Mouse (Mus musculus): ENCODE results near the gene Crisp2. TPM values are rescaled to one million over a fixed set of nuclear protein-coding genes. Genes with fewer than 3 reads are reported as not detected.

The Crisp2 gene
- under 1 TPM in 1 of 2 experiments, not detected in 1; 0.26 TPM for total RNA-seq (2021)
- long read RNA-seq, experiment 1, result 0 reads
- long read RNA-seq, experiment 2, result 0 reads

DNA sequence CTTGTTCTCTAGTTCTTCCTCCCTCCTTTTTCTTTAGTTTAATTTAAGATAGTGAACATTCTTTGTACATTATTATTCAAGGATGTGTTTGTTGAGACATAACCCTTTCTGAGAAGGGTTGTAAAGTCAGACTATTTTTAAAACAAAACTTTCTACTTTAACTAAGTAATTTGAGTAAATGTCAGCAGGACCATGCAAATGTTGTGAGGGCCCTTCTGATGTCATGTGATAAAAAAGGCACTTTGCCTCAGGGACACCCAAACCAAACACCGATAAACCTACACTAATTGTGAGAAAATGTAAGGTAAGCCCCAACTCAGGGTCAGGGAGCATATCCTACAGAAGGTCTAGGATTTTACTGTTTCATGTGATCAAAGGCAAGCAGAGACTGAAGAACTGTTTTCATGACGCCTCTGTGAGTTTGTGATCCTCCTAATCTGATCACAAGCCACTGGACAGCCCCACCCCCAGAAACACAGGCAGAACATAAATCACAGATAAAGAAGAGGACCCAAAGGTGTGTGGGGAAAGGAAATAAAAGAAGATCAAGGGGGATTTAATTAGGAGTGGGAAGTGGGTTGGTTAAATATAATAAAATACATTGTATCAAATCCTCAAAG lies at the start of gene Crisp2:
TSS of gene Crisp2 (minus strand) at position 51 of the 620 bp plus-strand sequence.
- no peak for DNase-seq

DNA sequence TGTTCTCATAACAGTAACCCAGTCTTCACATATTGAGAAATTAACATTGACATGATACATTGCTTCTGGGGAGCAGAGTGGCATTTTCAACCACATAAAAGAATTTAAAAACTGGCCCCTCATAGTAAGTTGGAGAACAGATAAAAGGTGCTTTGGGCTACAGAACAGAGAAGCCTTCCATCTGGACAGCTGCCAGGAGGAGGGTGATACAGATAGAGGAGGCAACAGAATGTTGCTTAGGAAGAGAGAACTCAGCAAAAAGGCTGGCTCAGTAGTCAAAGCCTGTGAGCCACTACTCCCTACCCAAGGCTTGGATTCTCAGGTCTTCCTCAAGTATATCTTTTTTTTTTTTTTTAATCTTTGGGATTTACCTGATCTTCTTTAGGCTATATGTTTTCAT lies 48.3 kb upstream of the Crisp2 start:
- DNase-seq, result peak in 1 of 2 experiments; percentile 17

DNA sequence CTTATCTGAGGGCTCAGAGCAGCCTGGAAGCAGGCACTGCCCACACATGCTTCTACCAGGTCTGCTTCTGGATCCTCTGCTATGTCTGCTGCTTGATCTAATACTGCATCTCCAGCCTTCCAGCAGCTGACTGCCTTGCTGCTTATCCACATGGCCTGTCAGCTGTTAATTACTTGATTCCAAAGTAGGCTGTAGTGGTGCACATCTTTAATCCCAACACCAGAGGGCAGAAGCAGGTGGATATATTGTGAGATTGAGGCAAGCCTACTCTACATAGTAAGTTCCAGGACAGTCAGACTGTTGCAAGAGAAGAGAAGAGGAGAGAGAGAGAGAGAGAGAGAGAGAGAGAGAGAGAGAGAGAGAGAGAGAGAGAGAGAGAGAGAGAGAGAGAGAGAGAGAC lies 30.5 kb upstream of the Crisp2 start:
- DNase-seq, result no peak

DNA sequence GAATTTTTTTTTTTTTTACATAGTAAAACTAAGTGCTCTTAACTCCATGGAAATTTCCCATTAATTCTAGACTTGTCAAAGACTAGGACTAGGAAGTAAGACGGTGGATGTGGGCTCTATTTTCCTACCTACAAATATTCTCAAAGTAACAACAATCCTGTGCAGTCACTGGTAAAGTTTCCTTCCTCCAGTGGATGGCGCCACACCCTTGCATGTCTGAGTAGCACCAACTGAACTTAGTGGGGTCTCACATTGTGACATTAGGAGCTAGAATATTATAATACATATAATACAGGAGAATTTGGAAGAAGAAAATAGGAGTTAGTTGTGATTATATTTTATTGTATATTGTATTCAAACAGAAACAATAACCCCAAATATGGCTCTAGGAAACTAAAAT lies 25.1 kb upstream of the Crisp2 start:
- DNase-seq, result no peak

DNA sequence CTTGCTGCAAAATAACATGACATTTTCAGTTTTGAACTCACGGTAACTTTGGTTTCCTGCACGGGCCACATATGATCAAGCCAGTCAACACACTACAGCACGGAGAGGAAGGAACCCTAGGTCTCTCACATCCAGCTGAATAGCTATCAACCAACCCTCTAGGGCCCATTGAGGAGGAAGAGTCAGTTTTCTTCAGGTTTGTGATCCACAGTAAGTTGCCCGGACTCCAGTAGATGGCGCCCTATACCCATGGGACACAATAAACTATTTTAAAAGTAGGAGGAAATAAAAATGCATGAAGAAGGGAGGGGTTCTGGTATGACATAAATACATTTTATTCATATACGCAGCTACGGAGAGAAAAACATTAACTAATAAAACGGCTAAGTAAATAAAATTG lies 17.7 kb upstream of the Crisp2 start:
- DNase-seq, result peak; percentile 37 to 46

DNA sequence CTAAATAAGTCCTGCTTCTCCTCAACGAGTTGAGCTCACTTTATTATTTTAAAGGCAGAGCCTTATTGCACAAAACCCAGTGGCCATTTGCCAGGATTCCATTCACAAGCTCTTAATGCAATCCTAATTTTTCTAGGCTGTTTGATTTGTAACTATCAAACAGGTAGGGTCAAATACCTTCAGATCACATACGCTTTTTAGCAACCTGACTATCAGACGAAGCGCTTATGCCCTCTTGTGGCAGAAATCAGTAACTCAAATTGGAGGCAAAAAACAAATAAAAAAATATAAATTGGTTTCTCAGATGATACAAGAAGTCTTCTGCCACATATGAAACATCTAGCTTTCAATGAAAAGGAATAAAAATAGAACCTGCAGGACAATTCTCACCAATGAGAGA lies 17.0 kb upstream of the Crisp2 start:
- no peak for DNase-seq

DNA sequence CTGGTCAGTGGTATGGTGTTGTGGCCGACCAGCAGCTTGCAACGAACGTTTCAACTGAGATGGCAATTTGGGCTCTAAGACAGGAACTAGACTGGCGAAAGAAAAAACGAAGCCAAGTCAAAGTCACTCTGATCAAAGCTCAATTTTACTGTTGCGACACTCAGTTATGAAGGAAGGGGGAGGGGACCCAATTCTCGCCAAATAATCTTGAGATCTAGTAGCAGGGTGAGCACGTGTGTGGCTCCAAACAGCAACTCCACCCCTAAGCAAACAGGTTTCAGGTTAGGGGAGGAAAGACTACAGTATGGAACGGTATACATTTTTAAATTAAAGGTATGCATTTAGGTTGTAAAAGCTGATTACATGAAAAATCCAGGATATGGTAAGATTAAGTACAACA lies 14.7 kb upstream of the Crisp2 start:
- DNase-seq, result no peak

DNA sequence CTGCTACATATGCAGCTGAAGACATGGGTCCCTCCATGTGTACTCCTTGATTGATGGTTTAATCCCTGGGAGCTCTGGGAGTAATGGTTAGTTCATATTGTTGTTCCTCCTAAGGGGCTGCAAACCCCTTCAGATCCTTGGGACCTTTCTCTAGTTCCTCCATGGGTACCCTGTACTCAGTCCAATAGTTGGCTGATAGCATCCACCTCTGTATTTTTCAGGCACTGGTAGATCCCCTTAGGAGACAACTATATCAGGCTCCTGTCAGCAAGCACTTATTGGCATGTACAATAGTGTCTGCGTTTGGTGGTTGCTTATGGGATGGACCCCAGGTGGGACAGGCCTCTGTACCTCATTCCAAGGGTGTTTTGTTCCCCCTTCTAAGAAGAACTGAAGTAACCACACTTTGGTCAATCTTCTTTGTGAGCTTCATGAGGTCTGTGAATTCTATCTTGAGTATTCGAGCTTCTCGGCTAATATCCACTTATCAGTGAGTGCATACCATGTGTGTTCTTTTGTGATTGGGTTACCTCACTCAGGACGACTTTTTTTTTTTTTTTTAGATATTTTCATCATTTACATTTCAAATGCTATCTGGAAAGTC lies 10.6 kb upstream of the Crisp2 start:
- no peak for DNase-seq

DNA sequence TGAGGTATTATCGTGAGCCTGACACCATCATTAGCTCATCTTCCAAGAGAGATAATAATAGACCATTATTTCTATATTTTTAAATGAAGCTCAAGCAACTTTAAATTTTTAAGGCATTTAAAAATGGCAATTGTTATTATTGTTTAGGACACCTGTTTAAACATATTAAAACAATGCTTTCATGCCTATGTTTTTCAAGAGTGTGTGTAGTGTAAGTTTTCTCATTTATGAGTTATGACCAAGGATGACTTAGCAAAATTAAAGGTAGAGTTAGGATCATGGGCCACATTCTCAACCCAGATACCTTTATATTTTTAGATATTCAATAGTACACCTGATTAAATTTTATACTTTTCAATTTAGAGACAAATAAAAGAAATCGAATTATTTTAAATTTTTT lies 5.5 kb upstream of the Crisp2 start:
- no peak for DNase-seq

DNA sequence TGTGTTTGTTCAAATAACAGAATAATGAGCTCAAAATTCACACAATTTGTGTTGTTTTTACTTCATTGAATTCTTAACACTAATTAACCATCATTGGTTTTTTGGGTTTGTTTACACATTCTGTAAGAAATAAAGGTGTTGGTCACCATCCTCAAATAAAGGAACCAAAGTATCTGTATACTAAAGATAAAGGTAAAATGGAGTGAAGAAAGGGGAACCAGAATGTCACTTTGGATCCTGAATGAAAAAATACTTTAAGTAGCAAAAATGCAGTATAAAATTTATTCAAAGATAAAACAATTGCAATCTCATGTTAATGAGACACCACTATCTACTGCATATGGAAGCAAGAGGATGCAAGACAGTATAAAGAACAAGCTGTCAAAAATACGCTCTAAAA lies 4.8 kb upstream of the Crisp2 start:
- no peak for DNase-seq

DNA sequence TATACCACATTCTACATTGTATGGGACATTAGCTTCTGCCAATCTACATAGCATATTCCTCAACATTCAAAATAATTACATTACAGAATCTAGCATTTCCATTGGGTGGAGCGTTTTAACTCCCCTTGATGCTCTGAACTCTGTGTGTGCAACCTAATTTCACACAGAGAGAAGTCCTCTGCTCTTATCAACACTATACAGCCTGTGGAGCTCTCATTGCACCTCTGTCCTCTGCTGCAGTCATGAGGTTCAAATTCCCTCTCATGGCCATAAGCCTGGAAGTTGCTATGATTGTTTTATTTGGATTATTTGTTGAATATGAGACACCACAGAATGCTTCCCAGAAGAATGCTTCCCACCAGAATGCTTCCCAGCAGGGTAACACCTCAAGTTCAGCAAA lies 4.1 kb upstream of the Crisp2 start, which contains the start of gene Rhag:
TSS of gene Rhag (plus strand) at position 193 of the 400 bp plus-strand sequence.
- no peak for DNase-seq

DNA sequence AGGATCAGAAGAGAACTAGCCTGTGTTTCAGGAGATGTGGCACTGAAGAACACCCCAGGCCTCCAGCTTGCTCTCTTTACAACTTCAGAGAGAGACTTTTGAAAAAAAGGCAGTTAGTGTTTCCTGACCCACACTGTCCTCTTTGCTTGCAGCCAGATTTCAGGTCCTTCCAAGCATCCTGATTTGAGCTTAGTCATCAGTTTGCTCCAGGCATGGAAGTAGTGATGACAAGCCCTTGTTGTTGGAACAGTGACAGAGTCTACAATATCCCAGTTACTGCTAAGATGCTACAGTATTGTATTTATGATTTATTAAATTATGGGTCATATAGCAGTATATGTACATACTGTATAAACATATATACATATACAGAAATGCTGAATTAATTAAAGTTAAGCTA lies 1.3 kb upstream of the Crisp2 start:
- DNase-seq, result no peak

DNA sequence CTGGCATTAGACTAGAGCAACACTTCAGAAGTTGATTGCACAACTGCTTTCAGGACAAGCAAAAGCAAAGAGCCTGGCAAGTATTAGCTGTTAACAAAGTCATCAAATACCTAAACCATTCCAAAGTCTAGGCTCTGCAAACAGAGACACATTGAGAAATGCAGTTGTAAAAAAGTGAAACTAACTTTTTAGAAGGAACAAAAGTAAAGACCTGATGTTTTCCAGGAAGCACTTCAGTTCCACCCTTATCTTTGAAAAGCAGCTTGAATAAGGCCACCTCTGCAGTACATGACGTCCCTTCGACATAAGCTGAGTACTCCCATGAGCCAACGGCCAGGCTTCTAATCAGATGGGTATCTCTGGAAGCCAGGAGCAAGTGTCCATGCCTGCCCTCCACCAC lies 253 bp downstream of the Crisp2 start:
- DNase-seq, result no peak

DNA sequence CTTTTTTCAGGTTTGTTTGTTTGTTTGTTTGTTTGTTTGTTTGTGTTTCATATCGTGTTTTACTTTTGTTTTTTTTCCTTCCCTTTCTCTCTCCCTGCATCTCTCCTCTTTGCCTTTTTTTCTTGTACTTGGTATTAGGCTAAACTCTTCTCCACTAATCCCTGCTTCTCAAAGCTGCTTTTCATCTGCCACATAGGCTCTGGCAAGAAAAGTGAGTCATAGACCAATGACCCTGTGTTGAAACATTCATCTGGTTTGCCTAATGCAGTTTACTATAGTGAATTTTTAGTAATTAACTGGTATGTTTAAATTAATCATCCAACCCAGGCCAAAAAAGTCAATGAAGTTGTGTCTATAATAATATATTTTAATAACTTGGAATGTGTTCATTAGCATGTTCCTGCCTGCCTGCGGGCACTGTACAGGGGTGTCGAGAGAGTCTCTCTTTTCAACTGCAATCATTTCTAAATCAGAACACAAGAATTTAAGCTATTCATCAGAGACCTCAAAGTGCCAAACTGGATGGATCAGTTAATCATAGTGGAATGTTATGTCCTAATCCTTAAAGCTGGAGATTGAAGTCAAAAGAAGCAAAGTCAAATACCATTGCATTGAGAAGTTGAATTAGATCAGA lies 4.0 kb downstream of the Crisp2 start:
- DNase-seq, result no peak

DNA sequence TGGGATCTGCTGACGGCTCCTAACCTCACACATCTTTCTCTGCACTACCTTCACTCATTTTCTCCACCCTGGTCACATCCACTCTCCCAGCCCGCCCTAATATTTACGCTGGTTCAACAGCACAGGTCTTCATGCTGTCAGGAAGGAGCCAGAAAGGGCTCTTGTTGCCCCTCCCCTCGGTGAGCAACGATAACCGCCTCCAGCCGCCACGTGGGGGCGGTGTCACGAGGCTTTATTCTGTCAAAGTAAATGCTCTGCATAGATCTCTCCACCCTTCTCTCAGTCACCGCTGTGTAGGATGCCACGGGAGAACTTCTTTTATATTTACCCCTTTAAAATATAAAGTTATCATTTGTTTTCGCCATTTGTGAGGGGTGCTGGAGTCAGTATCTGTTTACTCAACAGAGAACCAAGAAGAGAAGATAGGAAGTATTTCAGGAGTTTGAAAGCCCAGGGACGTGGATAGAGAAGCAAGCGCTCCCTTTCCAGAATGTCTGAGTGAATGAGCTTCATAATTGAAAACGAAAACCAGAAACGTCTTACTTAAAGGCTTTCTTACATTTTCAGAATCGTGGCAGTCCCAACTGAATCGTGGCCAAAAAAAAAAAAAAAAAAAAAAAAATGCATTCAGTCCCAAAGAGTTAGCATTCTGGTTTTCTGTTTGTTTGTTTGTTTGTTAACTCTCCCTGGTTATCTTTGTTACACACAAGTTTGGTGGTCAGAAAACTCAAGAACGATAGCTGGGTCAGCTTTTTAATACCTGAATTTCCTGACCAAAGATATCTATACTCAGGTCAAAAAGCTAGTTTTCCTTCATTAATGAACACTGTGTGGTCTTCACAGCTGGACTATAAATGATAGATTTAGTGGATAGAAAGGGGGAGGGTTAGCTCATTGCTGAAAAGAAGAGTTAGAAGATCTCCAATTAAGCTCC lies 12.6 kb downstream of the Crisp2 start:
- DNase-seq, result peak; percentile 12 to 26

DNA sequence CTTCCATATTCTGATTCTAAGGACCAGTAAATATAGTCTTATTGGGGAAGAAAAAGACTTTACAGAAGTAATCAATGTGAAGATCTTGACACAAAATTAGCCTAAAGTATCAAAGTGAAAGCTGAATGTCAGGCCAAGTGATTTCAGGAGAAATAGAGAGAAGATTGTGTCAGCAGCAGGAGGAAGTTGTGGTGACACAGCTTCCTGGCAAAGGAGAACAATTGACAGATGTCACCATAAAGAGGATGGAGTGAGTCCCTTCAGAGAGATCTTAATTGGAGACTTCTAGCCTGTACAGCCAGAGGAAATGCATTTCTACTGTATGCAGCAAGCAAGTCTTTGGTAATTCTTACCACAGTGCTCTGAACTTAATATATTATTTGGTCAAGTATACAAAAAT lies 16.9 kb downstream of the Crisp2 start:
- DNase-seq, result no peak

DNA sequence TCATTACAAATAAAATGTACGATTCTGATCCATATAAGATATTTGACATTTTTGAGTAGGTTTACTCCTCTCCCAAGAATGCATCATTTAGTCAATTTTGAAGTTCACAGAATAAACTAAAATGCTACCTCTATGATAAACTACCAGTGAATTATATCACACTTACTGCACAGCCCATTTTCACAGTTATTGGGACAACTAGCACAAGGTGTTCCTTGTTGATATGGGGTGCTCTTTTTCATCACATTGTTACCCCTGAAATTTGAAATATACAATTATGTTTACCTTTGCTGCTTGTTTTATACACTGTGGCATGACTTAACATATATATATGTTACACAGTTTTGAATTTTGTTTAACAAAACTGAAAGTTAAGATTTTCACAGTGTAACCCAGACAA lies 39.7 kb downstream of the Crisp2 start:
- DNase-seq, result no peak

DNA sequence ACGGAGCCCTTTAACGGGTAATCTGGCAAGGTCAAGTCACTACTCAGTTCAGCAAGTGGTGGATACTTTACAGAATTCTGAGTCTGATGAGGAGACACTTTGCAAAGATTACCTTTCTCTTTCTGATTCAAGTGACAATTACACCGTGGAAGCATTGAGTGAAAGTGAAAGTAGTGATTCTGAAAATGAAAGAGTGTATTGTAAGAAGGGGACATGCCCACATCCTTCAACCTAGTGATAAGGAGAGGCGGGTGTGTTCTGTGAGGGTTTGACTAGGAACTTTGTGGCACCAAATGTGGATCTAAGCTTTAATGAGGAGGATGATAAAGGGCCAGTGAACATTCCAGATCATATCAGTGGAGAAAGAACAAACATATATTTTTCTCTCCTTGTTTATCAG lies 43.1 kb downstream of the Crisp2 start:
- no peak for DNase-seq

DNA sequence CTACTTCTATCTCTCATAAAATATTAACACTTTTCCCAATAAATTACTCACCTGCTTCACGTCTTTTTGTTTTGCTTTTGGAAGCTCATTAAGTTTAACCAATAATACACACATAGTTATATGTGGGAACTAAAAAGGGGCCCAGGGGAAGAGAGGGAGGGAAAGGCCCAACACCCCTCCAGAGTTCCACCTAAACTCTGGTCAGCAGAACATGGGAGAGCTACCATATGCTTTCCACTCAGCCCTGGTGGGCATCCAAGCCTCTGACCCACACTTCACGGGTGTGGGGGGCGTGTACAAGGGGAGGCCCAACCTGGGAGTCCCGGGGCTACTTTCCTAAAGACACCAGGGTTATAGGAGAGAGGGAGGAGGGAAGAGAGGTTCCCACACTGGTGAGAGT lies 75.1 kb downstream of the Crisp2 start:
- no peak for DNase-seq

DNA sequence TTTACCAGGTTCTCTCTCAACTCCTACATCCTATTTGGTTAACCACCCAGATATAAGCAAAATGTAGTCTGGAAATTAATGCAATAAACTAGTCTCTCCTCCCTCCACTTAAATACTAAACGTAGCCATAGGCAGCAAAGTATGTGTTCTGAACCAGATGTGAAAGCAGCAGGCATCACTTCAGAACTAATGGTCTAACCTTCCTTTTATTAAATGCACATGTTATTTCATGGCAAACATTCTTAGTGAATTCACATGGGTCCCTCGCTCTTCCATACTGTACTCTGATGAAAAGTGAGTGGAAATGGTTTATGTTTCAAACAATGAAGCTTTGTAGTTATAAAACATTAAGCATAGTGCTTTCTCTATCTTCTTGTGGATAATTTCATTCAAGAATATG lies 75.5 kb downstream of the Crisp2 start:
- no peak for DNase-seq

DNA sequence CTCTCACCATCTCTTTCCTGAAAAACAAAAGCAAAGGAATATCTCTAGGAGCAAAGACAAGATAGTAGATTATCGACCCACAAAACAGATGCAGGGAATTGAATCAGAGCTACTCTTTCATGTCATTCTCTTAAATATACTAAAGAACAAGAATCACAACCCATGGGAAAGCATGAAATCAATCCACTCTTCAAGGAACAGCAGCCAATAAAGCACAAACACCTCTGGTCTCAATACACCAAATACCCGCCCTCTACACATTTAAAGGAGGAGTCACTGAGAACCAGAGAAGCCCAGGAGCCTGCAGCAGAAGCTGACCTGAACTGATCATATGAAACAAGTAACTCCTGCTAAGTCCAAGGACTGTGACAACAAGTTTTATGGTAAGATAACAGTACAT lies 80.0 kb downstream of the Crisp2 start, which contains the start of gene Esp1:
TSS of gene Esp1 (plus strand) at position 301 of the 400 bp plus-strand sequence.
- DNase-seq, result no peak

DNA sequence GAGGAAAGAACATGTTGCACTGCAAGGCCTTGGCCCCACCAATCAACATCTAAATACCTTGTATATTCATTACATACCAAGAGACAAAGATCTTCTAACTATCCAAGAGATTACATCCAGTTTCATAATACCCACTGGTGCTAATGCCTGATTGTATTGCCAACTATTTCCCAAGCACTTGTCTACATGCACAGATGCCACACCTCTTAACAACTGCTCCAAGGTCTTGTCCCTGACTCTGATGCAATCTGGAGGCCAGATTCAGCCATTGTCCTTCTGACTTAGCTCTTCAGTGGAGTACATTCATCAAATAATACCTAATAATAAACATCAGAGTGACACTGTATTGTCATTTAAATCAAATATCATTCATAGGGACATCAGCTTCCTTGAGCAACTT lies 89.7 kb downstream of the Crisp2 start:
- DNase-seq, result peak in 1 of 2 experiments; percentile 32

DNA sequence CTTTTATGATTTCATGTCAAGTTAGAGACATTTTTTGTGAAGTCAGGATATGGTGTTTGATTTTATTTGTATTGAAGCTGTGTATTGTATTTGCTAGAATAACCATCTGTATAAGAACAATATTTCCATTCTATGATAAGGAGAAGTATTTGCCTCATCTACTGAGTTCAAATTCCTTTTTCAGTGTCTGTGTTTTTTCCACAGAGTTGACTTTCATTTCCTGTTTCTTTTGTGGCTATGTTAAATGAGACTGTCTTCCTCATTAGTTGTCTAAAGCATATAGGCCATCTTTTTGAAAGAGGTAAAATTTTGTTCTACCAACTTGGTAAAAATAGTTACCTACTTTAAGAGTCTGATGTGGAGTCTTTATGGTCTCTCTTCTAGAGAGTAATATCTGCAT lies 90.5 kb downstream of the Crisp2 start:
- DNase-seq, result no peak
